Mouse (Mus musculus) heart, postnatal 0 days (tissue): ENCODE measurements around the gene Prnd. TPM values are rescaled to one million over a fixed set of nuclear protein-coding genes. Genes with fewer than 3 reads are reported as not detected.

Experiments used
- ATAC-seq: fragments of 200-750 bp; cut with Nextera tagmentation; 2 replicates; pipeline ENCODE4 v1.8.0; 2017; ENCODE audit warnings: low read depth, moderate number of reproducible peaks, moderate library complexity; ENCODE audit not compliant: insufficient read depth
- DNase-seq: peaks from one replicate; pipeline ENCODE4 v3.0.0-alpha.2; 2016; ENCODE audit warnings: low spot score
- H3K27ac ChIP-seq: fragments of 300-500 bp; sonication (generic); 2 replicates; pipeline ENCODE4 v1.5.1; 2014; ENCODE audit warnings: low read depth, mild to moderate bottlenecking
- H3K27me3 ChIP-seq: fragments of 300-500 bp; sonication (generic); 2 replicates; pipeline ENCODE4 v1.6.1; 2014; ENCODE audit warnings: low read length, mixed read lengths; ENCODE audit not compliant: control insufficient read depth, insufficient read depth
- H3K36me3 ChIP-seq: fragments of 300-500 bp; sonication (generic); replicated peaks from 2 replicates; pipeline ENCODE4 v1.6.1; 2014; ENCODE audit warnings: low read length, mixed read lengths; ENCODE audit not compliant: control insufficient read depth, insufficient read depth
- H3K4me1 ChIP-seq: fragments of 300-500 bp; sonication (generic); 2 replicates; pipeline ENCODE4 v1.6.1; 2014; ENCODE audit warnings: antibody characterized with exemption; ENCODE audit not compliant: control insufficient read depth, insufficient read depth
- H3K4me2 ChIP-seq: fragments of 300-500 bp; sonication (generic); 2 replicates; pipeline ENCODE4 v1.6.1; 2014; ENCODE audit warnings: low read depth, mild to moderate bottlenecking, low read length, moderate library complexity
- H3K4me3 ChIP-seq: fragments of 300-500 bp; sonication (generic); 2 replicates; pipeline ENCODE4 v1.5.1; 2014; ENCODE audit warnings: low read depth, low read length
- H3K9ac ChIP-seq: fragments of 300-500 bp; sonication (generic); replicated peaks from 2 replicates; pipeline ENCODE4 v1.6.1; 2014; ENCODE audit warnings: low read depth, low read length, mixed read lengths
- H3K9me3 ChIP-seq: fragments of 300-500 bp; sonication (generic); replicated peaks from 2 replicates; pipeline ENCODE4 v1.6.1; 2016; ENCODE audit warnings: low read length; ENCODE audit not compliant: control insufficient read depth
- CTCF ChIP-seq: IDR thresholded peaks from 2 replicates; pipeline ENCODE4 v1.5.1; 2016; ENCODE audit warnings: antibody characterized with exemption, control low read depth, low read depth
- EP300 ChIP-seq: IDR thresholded peaks from 2 replicates; pipeline ENCODE4 v1.6.1; 2016; ENCODE audit warnings: antibody characterized with exemption, low read depth
- WGBS: fragments of 180-500 bp; shearing (Covaris S2); extraction: QIAGEN DNeasy Blood & Tissue Kit; methylation state at CpG from one replicate; pipeline ENCODE4 v1.1.7; 2014; 5-methylcytosine and 5-hydroxymethylcytosine counted together
- polyA plus RNA-seq: library from polyadenylated mRNA; unstranded; fragments of >200 nt; fragmentation: Nextera tagmentation; extraction: Ambion mirVana; gene quantifications from 2 replicates; pipeline ENCODE4 v1.2.1, GENCODE M21; 2015
- total RNA-seq: library from RNA; depleted of rRNA; stranded (reverse); fragments of >200 nt; gene quantifications from 2 replicates; pipeline ENCODE4 v1.2.3, GENCODE M21; 2014; ENCODE audit warnings: low replicate concordance

The Prnd gene
- total and polyA plus RNA-seq, 2 experiments from 2014 or later = 9.5 to 16.6 TPM

DNA sequence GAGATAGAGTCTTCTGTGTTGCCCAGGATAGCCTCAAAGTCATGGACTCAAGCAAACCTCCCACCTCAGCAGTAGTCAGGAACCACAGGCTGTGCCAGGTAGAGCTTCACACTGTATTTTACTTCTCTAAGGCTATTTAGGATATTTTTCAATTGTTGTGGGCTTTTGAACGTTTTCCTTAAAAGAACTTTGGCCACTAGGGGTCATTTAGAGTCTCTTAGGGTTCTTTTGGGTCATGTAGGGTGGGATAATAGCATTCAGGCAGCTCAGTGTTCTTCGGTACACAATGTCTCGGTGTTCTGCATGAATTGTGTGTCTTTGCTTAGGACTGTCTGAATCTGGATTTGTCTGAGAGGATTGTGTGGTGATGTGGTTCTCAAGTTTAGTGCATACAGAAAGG, 37.3 kb downstream of the Prnd start:
- H3K9ac ChIP-seq = no peak overlapping the region
- H3K27me3 ChIP-seq = no peaks in the 10 kb centered on the region
- 40% methylated on average over 3 of the region's 3 CpGs for WGBS
- no peak for ATAC-seq
- 0 out of 2 replicates have a peak, but pooled peaks cover 8% of the 10 kb centered on the region for H3K4me1 ChIP-seq
- no peaks in the 10 kb centered on the region for H3K9me3 ChIP-seq
- peak; percentile 25; the same call in 1 of the 2 replicates for TF ChIP-seq CTCF
- TF ChIP-seq EP300 = no peak
- H3K4me3 ChIP-seq = no peak overlapping the region
- no peak for DNase-seq
- no peaks in the 10 kb centered on the region for H3K36me3 ChIP-seq
- no peak overlapping the region for H3K27ac ChIP-seq
- no peak overlapping the region for H3K4me2 ChIP-seq

DNA sequence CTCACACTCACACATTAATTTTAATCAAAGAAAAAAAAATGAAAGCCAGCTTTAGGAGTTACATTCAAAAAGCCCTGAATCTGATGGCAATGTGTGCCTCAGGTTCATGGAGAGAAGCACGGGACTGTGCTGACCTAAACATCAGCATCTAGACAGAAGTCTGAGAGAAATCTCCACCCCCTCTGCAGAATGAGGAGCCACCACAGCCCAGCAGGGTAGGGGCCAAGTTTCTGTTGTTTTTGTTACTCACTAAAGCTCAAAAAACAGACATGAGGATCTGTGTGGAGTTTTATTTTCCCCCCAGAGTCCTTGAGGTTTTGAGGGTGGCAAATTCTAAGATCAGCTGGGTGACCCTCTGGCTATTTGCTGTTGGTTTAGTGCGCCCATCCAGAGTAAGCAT, 37.9 kb downstream of the Prnd start:
- no peaks in the 10 kb centered on the region for H3K36me3 ChIP-seq
- no peak for TF ChIP-seq EP300
- TF ChIP-seq CTCF = no peak
- H3K4me1 ChIP-seq = 0 out of 2 replicates have a peak, but pooled peaks cover 8% of the 10 kb centered on the region
- no peaks in the 10 kb centered on the region for H3K9me3 ChIP-seq
- no peak for DNase-seq
- no peak overlapping the region for H3K9ac ChIP-seq
- no peak for ATAC-seq
- H3K27ac ChIP-seq = no peak overlapping the region
- H3K27me3 ChIP-seq = no peaks in the 10 kb centered on the region
- H3K4me3 ChIP-seq = no peak overlapping the region
- 67% methylated on average over 2 of the region's 2 CpGs for WGBS
- H3K4me2 ChIP-seq = no peak overlapping the region

DNA sequence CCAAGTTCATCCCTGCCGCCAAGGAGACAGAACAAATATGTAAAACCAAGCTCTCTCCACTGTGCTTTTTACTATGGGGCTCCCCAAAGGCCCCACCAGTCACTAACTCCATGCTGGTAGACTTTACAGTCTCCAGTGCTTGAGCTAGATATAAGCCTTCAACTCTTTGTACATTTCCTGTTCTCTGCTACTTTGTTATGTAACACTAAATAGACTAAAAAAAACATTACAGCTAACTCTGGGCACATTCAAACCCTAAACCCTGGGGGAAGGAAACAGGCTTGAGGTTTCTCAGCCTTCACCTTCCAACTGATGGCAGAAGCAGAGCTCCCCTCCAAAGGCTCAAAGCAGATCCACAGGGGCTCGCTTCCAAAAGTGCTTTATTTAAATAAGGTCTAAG, 41.8 kb downstream of the Prnd start:
- ATAC-seq (no peak), DNase-seq (no peak)
- Histone ChIP-seq H3K27me3 (no peaks in the 10 kb centered on the region), H3K4me2 (no peak overlapping the region), H3K4me1 (0 out of 2 replicates have a peak, but pooled peaks cover 8% of the 10 kb centered on the region), H3K4me3 (no peak overlapping the region), H3K9ac (no peak overlapping the region), H3K36me3 (peaks cover 17% of the 10 kb centered on the region; the same call in 1 of the 2 replicates), H3K9me3 (no peaks in the 10 kb centered on the region), H3K27ac (no peak overlapping the region)
- 72% methylated on average over 2 of the region's 2 CpGs for WGBS
- no peak for TF ChIP-seq EP300
- no peak for TF ChIP-seq CTCF

DNA sequence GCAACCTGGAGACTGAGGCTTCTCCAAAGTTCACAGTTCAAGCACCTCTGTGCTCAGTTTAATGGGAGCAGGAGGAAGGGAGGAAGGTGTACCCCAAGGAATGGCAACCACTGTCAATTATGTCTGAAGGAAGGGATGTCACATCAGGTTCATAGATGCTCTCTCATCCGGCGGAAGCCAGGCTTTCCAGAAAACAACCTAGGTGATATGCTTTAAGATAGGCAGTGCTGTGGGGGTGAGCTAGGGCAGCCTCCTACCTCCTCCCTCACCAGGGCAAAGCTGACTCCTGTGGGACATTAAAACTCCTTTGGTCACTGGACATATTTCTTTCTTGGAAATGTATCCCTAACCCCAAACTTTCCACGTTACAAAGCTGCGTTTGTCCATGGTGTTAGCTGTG, 42.5 kb downstream of the Prnd start:
- Histone ChIP-seq H3K9ac (no peak overlapping the region), H3K4me2 (no peak overlapping the region), H3K27me3 (no peaks in the 10 kb centered on the region), H3K9me3 (no peaks in the 10 kb centered on the region), H3K27ac (no peak overlapping the region), H3K4me1 (0 out of 2 replicates have a peak, but pooled peaks cover 8% of the 10 kb centered on the region), H3K36me3 (peaks cover 17% of the 10 kb centered on the region; the same call in 1 of the 2 replicates), H3K4me3 (no peak overlapping the region)
- no peak for TF ChIP-seq CTCF
- no peak for TF ChIP-seq EP300
- ATAC-seq = no peak
- WGBS = 82% methylated on average over 4 of the region's 4 CpGs
- DNase-seq = no peak

DNA sequence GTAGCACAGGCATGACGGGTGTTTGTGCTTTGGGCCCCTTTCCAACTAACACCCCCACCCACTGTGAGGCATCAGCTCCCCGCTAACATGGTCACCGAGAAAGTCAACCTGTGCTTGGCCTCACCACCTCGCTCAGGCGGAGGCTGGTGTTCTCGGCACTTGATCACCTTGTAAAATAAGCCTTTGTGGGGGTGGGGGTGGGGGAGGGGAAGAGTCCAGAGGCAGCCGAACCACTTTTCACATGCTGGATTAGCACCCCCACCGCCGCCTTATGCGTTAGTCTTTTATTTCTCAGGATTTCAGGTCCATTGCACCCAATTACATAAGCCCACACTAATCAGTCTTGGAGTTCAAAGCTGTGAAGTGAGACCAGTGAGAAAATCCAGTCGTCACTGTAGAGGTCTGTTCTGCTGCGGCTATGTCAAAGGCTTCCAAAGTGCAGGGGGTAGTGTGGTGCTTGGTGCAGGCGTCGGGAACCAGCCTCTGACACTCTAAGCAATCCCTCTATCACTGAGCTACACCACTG, 43.0 kb downstream of the Prnd start:
- Histone ChIP-seq H3K9ac (no peak overlapping the region), H3K9me3 (no peaks in the 10 kb centered on the region), H3K27ac (no peak overlapping the region), H3K4me2 (no peak overlapping the region), H3K27me3 (no peaks in the 10 kb centered on the region), H3K4me3 (no peak overlapping the region), H3K36me3 (peaks cover 17% of the 10 kb centered on the region; the same call in 1 of the 2 replicates), H3K4me1 (0 out of 2 replicates have a peak, but pooled peaks cover 8% of the 10 kb centered on the region)
- TF ChIP-seq EP300 (no peak), CTCF (no peak)
- 41% methylated on average over 14 of the region's 14 CpGs for WGBS
- no peak for ATAC-seq
- DNase-seq = no peak

DNA sequence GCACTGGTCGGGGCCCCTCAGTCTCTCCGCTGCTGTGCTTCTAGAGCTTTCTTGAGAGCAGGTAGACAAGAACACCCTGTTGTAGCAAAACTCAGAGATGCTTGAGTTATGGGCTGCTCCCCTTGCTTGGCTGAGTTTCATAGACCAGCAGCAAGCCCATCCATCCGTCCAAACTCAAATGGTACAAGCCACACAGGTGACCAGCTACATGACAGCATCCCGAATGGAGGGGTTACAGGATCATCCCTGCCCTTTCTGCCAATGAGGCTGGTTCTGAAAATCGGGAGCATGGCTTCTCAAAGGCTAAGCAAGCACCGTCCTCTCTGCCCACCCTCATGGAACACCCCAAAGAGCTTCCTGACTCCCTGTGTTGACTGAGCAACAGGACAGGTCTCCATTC, 44.3 kb downstream of the Prnd start:
- no peak overlapping the region for H3K4me3 ChIP-seq
- no peaks in the 10 kb centered on the region for H3K9me3 ChIP-seq
- H3K36me3 ChIP-seq = peaks cover 17% of the 10 kb centered on the region
- H3K9ac ChIP-seq = no peak overlapping the region
- no peak overlapping the region for H3K4me2 ChIP-seq
- H3K4me1 ChIP-seq = 0 out of 2 replicates have a peak, but pooled peaks cover 8% of the 10 kb centered on the region
- DNase-seq = no peak
- WGBS = 93% methylated on average over 6 of the region's 6 CpGs
- no peak for ATAC-seq
- TF ChIP-seq EP300 (no peak), CTCF (no peak)
- H3K27ac ChIP-seq = no peak overlapping the region
- H3K27me3 ChIP-seq = no peaks in the 10 kb centered on the region
